ENCODE assay signal across 8 mouse cellular contexts in genomic region chr8:121578676-121579451, GRCm38 (mm10). TPM values are rescaled to one million over a fixed set of nuclear protein-coding genes. Genes with fewer than 3 reads are reported as not detected.
A peak's percentile ranks its signal among the peaks of the same experiment; 100 is the strongest.
DNase-seq lines count a peak whose midpoint lies in the region; ATAC-seq and TF ChIP-seq lines count a peak whose summit lies in the region.

Gene Fbxo31, minus strand, starts transcription at chr8:121578806.

- peaks cover 15% of the 10 kb centered on the region for H3K36me3 ChIP-seq in megakaryocyte, embryonic 14.5 days (replicated peaks; ENCODE audit: low read length)

- TF ChIP-seq CTCF in cortical plate, adult 2 months (IDR thresholded peaks at IDR 0.05; ENCODE audit: extremely low read depth, insufficient read depth, low read length), result no peak

- H3K4me3 ChIP-seq in cortical plate, adult 2 months (ENCODE audit: insufficient read depth, low read length), result peak within 1 kb of the TSS; percentile 69
- peak within 1 kb of the TSS; percentile 96 for H3K4me3 ChIP-seq in megakaryocyte, embryonic 14.5 days (replicated peaks)

- peak; percentile 75; the same call in 1 of the 2 replicates for TF ChIP-seq POLR2A in cortical plate, adult 2 months (IDR thresholded peaks at IDR 0.05; ENCODE audit: extremely low read depth, insufficient read depth, low read length)

- H3K27me3 ChIP-seq in megakaryocyte, embryonic 14.5 days (replicated peaks), result no peaks in the 10 kb centered on the region

- DNase-seq in gastrocnemius, adult 8-10 months (ENCODE audit: low spot score in 2 of 2), result peak; percentile 86 to 93
- DNase-seq in hindlimb bud, embryonic 11.5 days (ENCODE audit: extremely low spot score, low read depth, low spot score), result peak; percentile 82
- DNase-seq in left cerebral cortex, adult 8-10 months (ENCODE audit: low spot score in 2 of 2), result peak; percentile 92 to 99
- peak; percentile 95 to 96 for DNase-seq in right cerebral cortex, postnatal 10 days (ENCODE audit: low spot score in 2 of 2)
- peak; percentile 94 for DNase-seq in urinary bladder, postnatal 25 days (ENCODE audit: low spot score)

- ATAC-seq in activated CD4-positive, CD25-positive, alpha-beta regulatory T cell, adult 4 months, result peak; percentile 73

- peak within 1 kb of the TSS; percentile 58 for H3K27ac ChIP-seq in cortical plate, adult 2 months (ENCODE audit: insufficient read depth, low read length)

- H3K9me3 ChIP-seq in megakaryocyte, embryonic 14.5 days, result no peaks in the 10 kb centered on the region

- no peaks in the 10 kb centered on the region for H3K4me1 ChIP-seq in cortical plate, adult 2 months (ENCODE audit: control insufficient read depth, insufficient read depth, low read length)
- peaks cover 66% of the 10 kb centered on the region for H3K4me1 ChIP-seq in megakaryocyte, embryonic 14.5 days

RNA-seq across cellular contexts. Expression of gene Fbxo31, which starts in this region (rescaled TPM):
- 1 to 10 TPM; 2.2 to 2.4 TPM for polyA plus RNA-seq in activated CD4-positive, CD25-positive, alpha-beta regulatory T cell, adult 4 months (2017; shearing (Covaris generic))
- polyA plus RNA-seq in cortical plate, adult 2 months (2012; rRNA removed), result 96.6 and 103 TPM in 2 replicates
- total RNA-seq in gastrocnemius, adult 8-10 months (2022), result 100 to 1,000 TPM; 141 to 254 (median 161) TPM
- total RNA-seq in left cerebral cortex, adult 8-10 months (2022), result 100 to 1,000 TPM in 3 of 4 experiments, 10 to 100 TPM in 1; 94.5 to 107 (median 104) TPM
- polyA plus RNA-seq in megakaryocyte, embryonic 14.5 days (2012; ENCODE audit: insufficient read depth, low replicate concordance), result 19.2 and 31.2 TPM in 2 replicates

Comparison
In these comparisons a context has a peak if more than half of its experiments do, and no peak if none do; other contexts are left out.
1. Peak in every context shown above with its lines: DNase-seq, ATAC-seq, H3K4me3 ChIP-seq and H3K27ac ChIP-seq.